Mouse (Mus musculus) layer of hippocampus, postnatal 36 days (tissue): ENCODE measurements around the gene Gm9837. TPM values are rescaled to one million over a fixed set of nuclear protein-coding genes. Genes with fewer than 3 reads are reported as not detected.
A peak's percentile ranks its signal among the peaks of the same experiment; 100 is the strongest.

Experiments
- DNase-seq, 2 experiments: peaks; one replicate each; pipeline ENCODE4 v3.0.0; 2022
- total RNA-seq, 2 experiments: library from RNA; stranded (reverse); gene quantifications; 2 replicates each; pipeline ENCODE4 v1.2.3; 2021

Gene Gm9837
- total RNA-seq, 2 experiments from 2014 or later = 0.56 TPM; not detected in 1

GRCm38 (mm10) chr11:53425251-53425650 is 45.0 kb downstream of the Gm9837 start:
- peak in 1 of 2 experiments; percentile 18 for DNase-seq

- peak in 1 of 2 experiments; percentile 17 for DNase-seq
Observed at GRCm38 (mm10) chr11:53424826-53425225, 45.5 kb downstream of the Gm9837 start.

GRCm38 (mm10) chr11:53423036-53423435 is 47.2 kb downstream of the Gm9837 start, which contains the start of gene Leap2:
Leap2 (minus strand) TSS chr11:53423170.
- DNase-seq = no peak

Other genes starting within 250 kb of the Gm9837 start
- 100 to 1,000 TPM; 182 to 194 TPM for gene Hspa4, start 170.0 kb downstream of the Gm9837 start, total RNA-seq
- gene Zcchc10, start 145.8 kb downstream of the Gm9837 start, total RNA-seq = 10 to 100 TPM in 1 of 2 experiments, 1 to 10 TPM in 1; 9.6 to 10.7 TPM
- gene Aff4, start 119.6 kb downstream of the Gm9837 start, total RNA-seq = 100 to 1,000 TPM; 228 to 265 TPM
- gene Leap2, start 47.3 kb downstream of the Gm9837 start, total RNA-seq = not detected
- 100 to 1,000 TPM; 411 to 419 TPM for gene Uqcrq, start 39.6 kb downstream of the Gm9837 start, total RNA-seq
- gene Gdf9, start 39.5 kb downstream of the Gm9837 start, total RNA-seq = 1 to 10 TPM in 1 of 2 experiments, under 1 TPM in 1; 1.00 to 1.0 TPM
- gene Gm10447, start 13.4 kb downstream of the Gm9837 start, total RNA-seq = under 1 TPM; 0.15 to 0.33 TPM
- 1 to 10 TPM; 3.5 to 4.4 TPM for gene Shroom1, start 13.3 kb downstream of the Gm9837 start, total RNA-seq
- 1 to 10 TPM; 2.3 TPM for gene Gm9945, start 9.7 kb upstream of the Gm9837 start, total RNA-seq
- 100 to 1,000 TPM; 140 to 143 TPM for gene Sowaha, start 9.8 kb upstream of the Gm9837 start, total RNA-seq
- gene Sept8, start 48.8 kb upstream of the Gm9837 start, total RNA-seq = 100 to 1,000 TPM; 256 to 257 TPM
- 100 to 1,000 TPM; 131 to 139 TPM for gene Kif3a, start 96.9 kb upstream of the Gm9837 start, total RNA-seq
- gene Il4, start 148.2 kb upstream of the Gm9837 start, total RNA-seq = not detected
- gene Il13, start 164.2 kb upstream of the Gm9837 start, total RNA-seq = not detected
- gene Rad50, start 236.8 kb upstream of the Gm9837 start, total RNA-seq = 10 to 100 TPM; 11.0 to 11.4 TPM